Mouse (Mus musculus): ENCODE data around the gene Lrrc1.
A peak's percentile ranks its signal among the peaks of the same experiment; 100 is the strongest.

The Lrrc1 gene

DNA sequence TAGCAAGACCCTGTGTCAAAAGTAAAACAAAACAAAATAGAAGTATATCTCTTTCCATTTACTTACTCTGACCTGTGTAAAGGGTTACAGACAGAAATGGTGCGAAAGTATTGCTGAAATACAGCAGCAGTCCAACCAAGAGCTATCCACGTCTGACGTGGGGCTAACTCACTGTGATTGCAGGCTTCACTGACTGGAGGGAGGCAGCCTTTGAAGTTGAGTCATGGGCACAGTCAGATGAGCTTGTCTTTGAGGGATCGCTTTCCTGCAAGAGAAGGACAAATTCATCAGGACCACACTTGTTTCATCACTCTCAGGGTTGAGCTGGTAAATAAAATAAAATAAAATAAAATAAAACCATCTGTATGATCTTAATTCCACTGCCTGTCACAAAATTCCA lies 160.7 kb downstream of the Lrrc1 start:
- no peak for DNase-seq (ENCODE audit: low read depth)

DNA sequence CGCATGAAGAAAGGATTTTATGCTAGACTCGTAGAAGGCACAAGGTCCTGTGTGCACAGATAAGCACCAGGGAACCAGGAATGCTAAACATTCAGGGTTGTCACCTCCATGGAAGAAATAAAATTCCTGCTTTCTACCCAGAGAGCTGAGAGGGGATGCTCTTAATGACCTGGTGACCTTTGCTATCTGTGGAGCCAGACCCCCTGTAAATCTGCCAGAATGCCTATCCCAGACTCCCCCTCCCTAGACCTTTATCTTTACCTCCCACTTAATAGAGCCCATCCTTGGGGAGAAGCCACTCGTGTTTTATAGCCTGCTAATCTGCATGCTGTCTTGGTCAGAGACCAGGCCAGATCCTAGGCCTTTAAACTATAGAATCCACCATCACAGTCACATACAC lies 162.2 kb downstream of the Lrrc1 start:
- no peak for DNase-seq (ENCODE audit: low read depth)

DNA sequence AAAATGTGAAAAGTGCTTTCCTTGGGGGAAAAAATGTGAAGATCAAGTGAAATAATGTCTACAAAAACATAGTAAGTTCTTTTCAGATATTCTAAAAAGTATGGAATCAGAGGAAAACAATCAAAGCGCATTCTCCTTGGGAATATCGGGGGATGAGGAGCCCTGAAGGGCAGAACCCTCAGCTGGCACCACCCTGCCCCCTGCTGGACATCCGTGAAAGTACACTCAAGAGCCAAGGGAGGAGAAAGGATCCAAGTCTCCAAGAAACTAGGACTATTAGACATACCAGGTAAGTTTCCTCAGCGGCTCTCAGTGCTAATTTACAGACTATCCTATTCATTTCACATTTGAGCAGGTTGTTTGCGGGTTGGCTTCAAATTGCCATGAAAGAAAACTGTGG lies 163.1 kb downstream of the Lrrc1 start:
- peak; percentile 15 for DNase-seq (ENCODE audit: low read depth)

All from c-Kit-positive CD71-positive TER-119-negative erythroid progenitor cells, embryonic 14.5 days (primary cell).